Mouse (Mus musculus) embryonic facial prominence, embryonic 12.5 days (tissue): ENCODE data around the gene Unc119b. TPM values are rescaled to one million over a fixed set of nuclear protein-coding genes. Genes with fewer than 3 reads are reported as not detected.

ENCODE experiments used
- ATAC-seq: fragments of 200-750 bp; cut with Nextera tagmentation; 2 replicates; pipeline ENCODE4 v1.8.0; 2017; ENCODE audit not compliant: insufficient number of reproducible peaks, insufficient read depth, low FRiP score, low TSS enrichment
- H3K27ac ChIP-seq: fragments of 300-500 bp; sonication (generic); 2 replicates; pipeline ENCODE4 v1.5.1; 2016; ENCODE audit warnings: mild to moderate bottlenecking
- H3K27me3 ChIP-seq: fragments of 300-500 bp; sonication (generic); 2 replicates; pipeline ENCODE4 v1.6.1; 2016; ENCODE audit warnings: mild to moderate bottlenecking, moderate library complexity
- H3K36me3 ChIP-seq: fragments of 300-500 bp; sonication (generic); 2 replicates; pipeline ENCODE4 v1.6.1; 2016; ENCODE audit warnings: mild to moderate bottlenecking
- H3K4me1 ChIP-seq: fragments of 300-500 bp; sonication (generic); 2 replicates; pipeline ENCODE4 v1.6.1; 2016
- H3K4me2 ChIP-seq: fragments of 300-500 bp; sonication (generic); replicated peaks from 2 replicates; pipeline ENCODE4 v1.6.1; 2016; ENCODE audit warnings: mild to moderate bottlenecking, moderate library complexity
- H3K4me3 ChIP-seq: fragments of 300-500 bp; sonication (generic); 2 replicates; pipeline ENCODE4 v1.5.1; 2016; ENCODE audit warnings: mild to moderate bottlenecking
- H3K9ac ChIP-seq: fragments of 300-500 bp; sonication (generic); 2 replicates; pipeline ENCODE4 v1.6.1; 2016; ENCODE audit warnings: mild to moderate bottlenecking, moderate library complexity
- H3K9me3 ChIP-seq: fragments of 300-500 bp; sonication (generic); 2 replicates; pipeline ENCODE4 v1.6.1; 2016; ENCODE audit warnings: mild to moderate bottlenecking, moderate library complexity
- WGBS: fragments of 180-500 bp; shearing (Covaris S2); methylation state at CpG from one replicate; pipeline ENCODE4 v1.1.7; 2016; 5-methylcytosine and 5-hydroxymethylcytosine counted together
- polyA plus RNA-seq: library from polyadenylated mRNA; unstranded; fragments of >200 nt; fragmentation: Nextera tagmentation; extraction: Ambion mirVana; gene quantifications from 2 replicates; pipeline ENCODE4 v1.2.1, GENCODE M21; 2016

Gene Unc119b
- polyA plus RNA-seq: 56.0 and 56.3 TPM in 2 replicates

- H3K4me3 ChIP-seq: peak within 1 kb of the TSS; percentile 94
- ATAC-seq: peak; percentile 79
- H3K9me3 ChIP-seq: no peaks in the 10 kb centered on the region
- WGBS: under 1% methylated on average over 65 of the region's 81 CpGs
- H3K9ac ChIP-seq: peak within 1 kb of the TSS; percentile 87
- H3K4me2 ChIP-seq: peak within 1 kb of the TSS; percentile 70
- 0 out of 2 replicates have a peak within 1 kb of the TSS, but pooled peaks have one; percentile 50 for H3K27ac ChIP-seq
- H3K36me3 ChIP-seq: peaks cover 8% of the 10 kb centered on the region
- peaks cover 13% of the 10 kb centered on the region for H3K4me1 ChIP-seq
- no peaks in the 10 kb centered on the region for H3K27me3 ChIP-seq
These were observed at the start of gene Unc119b for GRCm38 (mm10) chr5:115134234-115135165. Gene Unc119b (minus strand): TSS chr5:115134975.

DNA sequence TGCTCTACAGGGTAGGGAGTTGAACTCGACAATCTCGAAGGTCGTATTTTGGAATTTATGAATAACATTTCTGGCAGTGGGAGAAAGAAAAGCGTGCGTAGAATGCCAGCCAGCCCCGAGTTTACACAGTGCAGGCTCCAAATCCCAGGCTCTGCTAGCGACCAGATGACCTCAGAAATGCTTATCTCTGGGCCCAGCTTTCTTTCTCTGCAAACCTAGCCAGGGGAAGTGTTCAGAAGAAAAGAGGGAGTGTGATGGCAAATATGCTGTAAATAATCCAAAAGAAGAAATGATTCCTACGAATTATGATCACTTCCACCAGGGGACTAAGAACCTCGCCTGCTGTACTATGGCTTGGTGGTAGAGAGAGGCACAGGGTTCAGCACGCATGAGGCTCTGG is 48.7 kb upstream of the Unc119b start:
- H3K4me2 ChIP-seq: no peak overlapping the region
- H3K4me1 ChIP-seq: peaks cover 17% of the 10 kb centered on the region
- no peaks in the 10 kb centered on the region for H3K36me3 ChIP-seq
- H3K27ac ChIP-seq: no peak overlapping the region
- no peaks in the 10 kb centered on the region for H3K9me3 ChIP-seq
- H3K4me3 ChIP-seq: no peak overlapping the region
- no peak for ATAC-seq
- H3K27me3 ChIP-seq: peaks cover 19% of the 10 kb centered on the region
- WGBS: 75% methylated on average over 10 of the region's 10 CpGs
- no peak overlapping the region for H3K9ac ChIP-seq

DNA sequence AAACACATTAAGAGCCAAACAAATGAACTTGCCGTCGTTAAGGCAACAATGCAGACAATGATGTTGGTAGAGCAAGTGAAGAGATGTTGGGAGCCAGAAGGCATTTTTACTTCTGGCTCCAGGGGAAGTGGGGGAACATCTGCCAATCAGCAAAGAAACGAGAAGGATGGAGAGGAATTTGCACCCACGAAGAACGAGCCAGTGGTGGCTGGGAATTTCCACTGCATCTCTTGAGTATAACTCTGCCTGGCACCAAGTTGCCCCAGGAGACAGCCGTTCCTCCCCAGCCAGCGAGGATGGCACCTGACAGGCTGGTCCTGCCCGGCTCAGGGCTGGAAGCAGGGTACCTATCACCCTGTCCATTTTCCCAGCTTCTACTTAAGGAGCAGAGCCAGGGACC is 48.1 kb upstream of the Unc119b start:
- Histone ChIP-seq H3K4me2 (no peak overlapping the region), H3K4me3 (no peak overlapping the region), H3K9me3 (no peaks in the 10 kb centered on the region), H3K27me3 (peaks cover 19% of the 10 kb centered on the region), H3K4me1 (peaks cover 17% of the 10 kb centered on the region), H3K36me3 (no peaks in the 10 kb centered on the region), H3K27ac (no peak overlapping the region), H3K9ac (no peak overlapping the region)
- ATAC-seq: no peak
- 78% methylated on average over 8 of the region's 8 CpGs for WGBS

DNA sequence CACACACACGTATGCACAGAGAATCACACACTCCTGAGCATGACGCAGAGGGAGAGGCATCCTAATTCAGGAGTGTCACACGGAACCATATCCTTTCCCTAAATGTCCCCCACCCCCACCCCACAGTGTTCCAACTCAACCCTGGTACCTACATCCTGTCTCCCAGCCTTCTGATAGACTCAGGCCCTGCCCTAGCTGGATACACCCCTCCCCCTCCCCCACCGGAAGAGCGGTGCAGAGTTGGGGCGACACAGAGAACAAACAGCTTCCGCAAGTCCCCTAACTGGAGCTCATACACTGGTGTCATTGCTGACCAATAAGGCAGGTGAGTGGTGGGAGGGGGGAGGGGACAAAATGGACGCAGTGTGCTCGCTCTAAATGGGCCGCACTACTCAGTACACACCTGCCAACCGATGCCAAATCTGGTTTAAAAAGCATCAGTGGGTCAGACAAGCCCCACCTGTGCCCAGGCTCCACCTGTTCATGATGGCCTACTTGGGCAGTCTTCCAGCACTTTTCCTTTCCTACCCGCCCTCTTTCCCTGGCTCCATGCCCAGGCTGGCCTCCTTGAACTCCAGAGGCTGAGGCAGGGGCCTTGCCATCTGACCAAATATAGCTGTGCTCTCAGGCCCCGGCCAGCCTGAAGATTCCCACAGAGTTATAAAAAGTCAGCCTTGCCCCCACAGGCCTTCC is 46.6 kb upstream of the Unc119b start:
- 78% methylated on average over 13 of the region's 13 CpGs for WGBS
- peaks cover 5% of the 10 kb centered on the region for H3K4me1 ChIP-seq
- no peaks in the 10 kb centered on the region for H3K36me3 ChIP-seq
- H3K9me3 ChIP-seq: no peaks in the 10 kb centered on the region
- H3K9ac ChIP-seq: no peak overlapping the region
- H3K27me3 ChIP-seq: peaks cover 6% of the 10 kb centered on the region
- no peak for ATAC-seq
- no peak overlapping the region for H3K27ac ChIP-seq
- H3K4me3 ChIP-seq: no peak overlapping the region
- no peak overlapping the region for H3K4me2 ChIP-seq

GRCm38 (mm10) chr5:115179596-115179995 is 44.8 kb upstream of the Unc119b start:
- no peak overlapping the region for H3K4me3 ChIP-seq
- no peaks in the 10 kb centered on the region for H3K27me3 ChIP-seq
- H3K4me1 ChIP-seq: 0 out of 2 replicates have a peak, but pooled peaks cover 2% of the 10 kb centered on the region
- no peaks in the 10 kb centered on the region for H3K9me3 ChIP-seq
- 91% methylated on average over 11 of the region's 11 CpGs for WGBS
- H3K36me3 ChIP-seq: no peaks in the 10 kb centered on the region
- ATAC-seq: no peak
- H3K9ac ChIP-seq: no peak overlapping the region
- H3K4me2 ChIP-seq: no peak overlapping the region
- H3K27ac ChIP-seq: no peak overlapping the region

GRCm38 (mm10) chr5:115177866-115178265 is 43.1 kb upstream of the Unc119b start:
- 74% methylated on average over 6 of the region's 6 CpGs for WGBS

DNA sequence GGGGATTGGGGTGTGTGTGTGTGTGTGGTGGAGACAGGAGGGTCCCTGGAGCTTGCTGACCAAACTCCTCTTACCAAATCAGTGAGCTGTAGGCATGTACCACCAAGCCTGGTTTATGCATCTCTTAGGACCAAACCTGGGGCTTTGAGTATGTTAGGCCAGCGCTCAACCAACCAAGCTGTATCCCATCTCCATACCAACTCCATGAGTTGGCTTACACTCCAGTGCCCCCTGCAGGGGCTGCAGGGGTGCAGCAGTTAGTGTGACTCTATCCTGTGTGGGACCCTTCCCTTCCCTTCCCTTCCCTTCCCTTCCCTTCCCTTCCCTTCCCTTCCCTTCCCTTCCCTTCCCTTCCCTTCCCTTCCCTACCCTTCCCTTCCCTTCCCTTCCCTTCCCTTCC is 39.8 kb upstream of the Unc119b start:
- H3K27ac ChIP-seq: no peak overlapping the region
- no peaks in the 10 kb centered on the region for H3K9me3 ChIP-seq
- WGBS: 92% methylated on average over 1 of the region's 1 CpGs
- no peak overlapping the region for H3K9ac ChIP-seq
- H3K4me3 ChIP-seq: no peak overlapping the region
- no peak for ATAC-seq
- H3K27me3 ChIP-seq: no peaks in the 10 kb centered on the region
- no peaks in the 10 kb centered on the region for H3K36me3 ChIP-seq
- H3K4me1 ChIP-seq: no peaks in the 10 kb centered on the region
- no peak overlapping the region for H3K4me2 ChIP-seq

More at GRCm38 (mm10) chr5:115177866-115178265, 43.1 kb upstream of the Unc119b start:
- no peaks in the 10 kb centered on the region for H3K4me1 ChIP-seq
- no peaks in the 10 kb centered on the region for H3K27me3 ChIP-seq
- no peak overlapping the region for H3K4me2 ChIP-seq
- no peak for ATAC-seq
- H3K27ac ChIP-seq: no peak overlapping the region
- no peak overlapping the region for H3K9ac ChIP-seq
- H3K9me3 ChIP-seq: no peaks in the 10 kb centered on the region
- H3K36me3 ChIP-seq: no peaks in the 10 kb centered on the region
- H3K4me3 ChIP-seq: no peak overlapping the region

DNA sequence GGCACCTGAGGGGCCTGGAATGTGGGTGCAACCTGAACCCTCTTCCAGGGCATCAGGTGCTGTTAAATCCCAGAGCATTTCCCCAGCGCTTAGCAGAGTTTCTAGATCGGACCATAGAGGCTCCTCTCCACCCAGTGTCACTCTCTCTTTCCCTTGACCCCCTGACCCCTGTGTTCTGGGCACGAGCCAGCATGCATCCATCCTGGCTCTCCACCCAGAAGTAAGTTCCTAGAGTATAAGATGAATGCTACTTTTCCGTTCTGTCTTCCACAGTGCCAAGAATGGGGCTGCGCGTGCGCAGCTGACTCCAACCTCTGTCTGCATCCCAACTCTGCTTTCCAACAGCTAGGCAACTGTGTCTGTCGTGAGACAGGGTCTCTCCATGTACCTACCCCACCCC is 35.4 kb upstream of the Unc119b start:
- Histone ChIP-seq H3K4me3 (no peak overlapping the region), H3K4me2 (no peak overlapping the region), H3K9ac (no peak overlapping the region), H3K27me3 (no peaks in the 10 kb centered on the region), H3K27ac (no peak overlapping the region), H3K4me1 (peaks cover 5% of the 10 kb centered on the region; the same call in 1 of the 2 replicates), H3K9me3 (no peaks in the 10 kb centered on the region), H3K36me3 (no peaks in the 10 kb centered on the region)
- no peak for ATAC-seq
- WGBS: 84% methylated on average over 8 of the region's 8 CpGs

DNA sequence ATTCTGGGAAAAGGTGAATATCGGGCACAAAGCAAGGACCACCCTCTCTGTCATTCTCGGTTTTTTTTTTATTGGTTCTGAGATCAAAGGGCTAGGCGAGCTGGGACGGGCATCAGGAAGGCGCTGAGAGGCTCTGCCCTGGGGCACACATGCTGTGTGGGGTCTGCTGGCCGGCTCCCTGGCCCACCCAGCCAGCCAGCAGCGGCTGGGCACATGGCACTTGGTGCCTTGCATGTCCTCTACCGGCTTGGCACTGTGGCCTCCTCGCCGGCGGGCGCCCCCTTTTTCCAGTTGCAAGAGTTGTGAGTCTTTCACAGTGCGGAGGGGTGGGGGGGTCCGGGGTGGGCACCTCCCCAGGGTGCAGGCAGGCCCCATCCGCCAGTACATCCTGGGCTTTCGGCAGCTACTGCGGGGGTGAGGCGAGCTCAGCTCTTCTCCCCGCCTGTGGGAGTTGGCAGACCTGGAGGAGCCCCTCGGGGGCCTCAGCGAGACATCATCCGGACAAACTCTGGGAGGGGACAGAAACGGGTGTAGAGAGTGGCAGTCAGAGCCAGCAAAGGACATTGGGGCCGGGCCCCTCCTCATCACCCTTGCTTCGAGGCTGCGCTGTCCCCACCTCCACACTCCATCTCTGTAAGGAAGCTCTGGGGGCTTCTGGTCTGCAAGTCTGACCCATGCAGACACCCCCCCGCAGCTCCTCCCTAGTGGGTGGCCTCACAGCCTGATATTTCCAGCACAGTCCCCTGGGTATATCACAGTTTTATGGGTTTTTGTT is 34.1 kb upstream of the Unc119b start:
- no peak overlapping the region for H3K4me3 ChIP-seq
- H3K9ac ChIP-seq: no peak overlapping the region; the same call in 1 of the 2 replicates
- H3K36me3 ChIP-seq: no peaks in the 10 kb centered on the region
- no peak overlapping the region for H3K4me2 ChIP-seq
- ATAC-seq: no peak
- no peaks in the 10 kb centered on the region for H3K27me3 ChIP-seq
- H3K4me1 ChIP-seq: peaks cover 5% of the 10 kb centered on the region; the same call in 1 of the 2 replicates
- no peaks in the 10 kb centered on the region for H3K9me3 ChIP-seq
- 43% methylated on average over 27 of the region's 27 CpGs for WGBS
- H3K27ac ChIP-seq: no peak overlapping the region

GRCm38 (mm10) chr5:115167396-115167795 is 32.6 kb upstream of the Unc119b start:
- ATAC-seq: no peak
- H3K36me3 ChIP-seq: no peaks in the 10 kb centered on the region
- H3K27me3 ChIP-seq: no peaks in the 10 kb centered on the region
- no peaks in the 10 kb centered on the region for H3K9me3 ChIP-seq
- no peak overlapping the region for H3K9ac ChIP-seq
- H3K4me3 ChIP-seq: no peak overlapping the region
- H3K27ac ChIP-seq: no peak overlapping the region
- WGBS: 55% methylated on average over 6 of the region's 6 CpGs
- H3K4me1 ChIP-seq: peaks cover 9% of the 10 kb centered on the region
- H3K4me2 ChIP-seq: no peak overlapping the region

- ATAC-seq: no peak
- peaks cover 9% of the 10 kb centered on the region for H3K4me1 ChIP-seq
- H3K36me3 ChIP-seq: no peaks in the 10 kb centered on the region
- H3K9ac ChIP-seq: no peak overlapping the region
- H3K9me3 ChIP-seq: no peaks in the 10 kb centered on the region
- H3K27ac ChIP-seq: no peak overlapping the region
- H3K27me3 ChIP-seq: no peaks in the 10 kb centered on the region
- WGBS: 85% methylated on average over 7 of the region's 7 CpGs
- no peak overlapping the region for H3K4me3 ChIP-seq
- H3K4me2 ChIP-seq: no peak overlapping the region
These were observed 32.0 kb upstream of the Unc119b start for GRCm38 (mm10) chr5:115166815-115167194.
